Mouse (Mus musculus) fat pad, adult 2 months (tissue): Measurements from ENCODE around the gene Rgs12.

Experiments
- DNase-seq: peaks from one replicate; pipeline ENCODE4 v3.0.0-alpha.2; 2011; ENCODE audit warnings: low read depth, low spot score; ENCODE audit errors: extremely low read depth

The Rgs12 gene

DNA sequence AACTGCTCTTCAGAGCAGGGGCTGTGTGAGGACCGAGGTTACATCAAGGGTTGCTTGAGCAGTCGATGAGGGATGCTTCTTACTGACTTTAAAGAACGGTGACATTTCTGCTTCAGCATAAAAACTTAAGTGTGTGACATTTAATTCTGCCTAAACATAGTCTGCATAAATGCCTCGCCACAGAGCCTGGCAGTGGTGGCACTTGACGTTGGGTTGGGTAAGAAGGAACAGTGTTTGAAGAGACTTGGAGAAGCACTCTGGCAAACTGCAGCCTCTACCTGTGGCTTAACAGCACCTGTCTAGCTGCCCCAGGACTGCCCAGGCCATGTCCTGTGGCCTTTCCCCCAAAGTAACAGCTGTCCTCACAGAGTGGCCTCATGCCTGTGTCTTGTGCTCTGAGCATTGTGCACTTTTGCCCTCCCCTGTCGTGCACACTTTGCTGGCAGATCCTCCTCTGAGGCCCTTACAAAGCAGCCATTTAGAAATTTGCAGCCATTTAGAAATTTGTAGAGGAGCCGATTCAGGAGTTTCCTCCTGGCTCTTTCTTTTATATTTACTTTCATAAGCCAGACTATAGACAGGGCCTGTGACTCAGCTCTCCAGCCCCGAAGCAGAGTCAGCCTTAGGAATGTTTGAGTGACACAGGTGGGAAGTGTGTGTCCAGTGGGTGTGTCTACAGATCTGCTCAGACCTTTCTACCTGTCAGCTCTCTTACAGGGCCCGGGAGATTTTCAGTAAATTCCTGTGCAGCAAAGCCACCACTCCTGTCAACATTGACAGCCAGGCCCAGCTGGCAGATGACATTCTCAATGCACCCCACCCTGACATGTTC, 71.4 kb downstream of the Rgs12 start:
- no peak for DNase-seq

DNA sequence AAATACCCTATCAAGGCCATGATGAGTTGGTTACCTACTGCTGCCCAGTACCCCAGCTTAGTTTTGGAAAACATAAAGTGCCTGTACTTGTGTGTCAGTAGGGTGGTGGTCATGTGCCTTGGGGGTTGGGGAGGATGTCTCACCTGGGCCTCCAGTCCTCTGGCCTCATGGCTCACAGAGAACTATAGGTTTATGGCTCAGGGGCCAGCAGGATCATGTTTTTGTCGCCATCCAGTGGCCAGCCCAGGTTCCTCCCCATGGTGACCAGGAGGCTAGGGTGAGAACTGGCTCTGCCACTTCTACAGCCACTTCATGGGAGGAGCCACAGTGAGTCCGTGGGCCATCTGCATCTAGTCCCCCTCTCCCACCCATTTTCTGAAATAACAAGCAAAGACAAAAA, 75.7 kb downstream of the Rgs12 start:
- no peak for DNase-seq

DNA sequence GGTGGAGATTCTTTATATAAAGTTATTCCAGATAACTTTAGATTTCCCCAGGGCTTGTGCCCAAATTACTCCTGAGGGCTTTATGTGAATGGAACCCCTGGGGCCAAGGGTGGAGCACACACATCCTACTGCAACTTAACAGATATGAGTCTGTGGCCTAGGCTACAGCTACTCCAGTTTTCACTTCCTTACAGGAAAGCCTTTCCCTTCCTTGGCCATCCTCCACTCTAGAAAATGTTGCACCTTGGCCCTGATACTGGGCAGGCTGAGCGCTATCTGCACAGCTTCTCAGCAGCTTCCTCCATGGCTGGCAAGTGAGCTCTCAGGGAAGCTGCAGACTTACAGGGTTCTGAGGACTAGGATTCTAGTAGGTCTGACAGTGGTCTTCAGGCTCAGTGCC, 80.1 kb downstream of the Rgs12 start:
- no peak for DNase-seq

DNA sequence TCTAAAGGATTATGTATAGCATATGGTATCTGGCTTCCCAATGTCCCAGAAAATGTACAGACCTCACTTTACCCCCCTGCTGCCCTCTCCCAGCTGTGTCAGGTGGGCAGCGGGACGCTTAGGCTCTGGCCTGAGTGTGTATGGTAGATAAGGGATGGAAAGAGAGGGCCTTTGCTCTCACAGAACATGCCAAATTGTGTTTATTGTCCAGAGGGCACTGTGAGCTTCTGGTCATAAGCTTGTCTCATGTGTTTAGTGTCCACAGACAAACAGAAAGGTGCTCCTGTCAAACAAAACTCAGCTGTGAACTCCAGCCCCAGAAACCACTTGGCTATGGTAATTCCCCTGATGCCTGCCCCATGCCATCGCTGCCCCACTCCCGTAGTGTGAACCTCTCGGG, 80.5 kb downstream of the Rgs12 start:
- no peak for DNase-seq

DNA sequence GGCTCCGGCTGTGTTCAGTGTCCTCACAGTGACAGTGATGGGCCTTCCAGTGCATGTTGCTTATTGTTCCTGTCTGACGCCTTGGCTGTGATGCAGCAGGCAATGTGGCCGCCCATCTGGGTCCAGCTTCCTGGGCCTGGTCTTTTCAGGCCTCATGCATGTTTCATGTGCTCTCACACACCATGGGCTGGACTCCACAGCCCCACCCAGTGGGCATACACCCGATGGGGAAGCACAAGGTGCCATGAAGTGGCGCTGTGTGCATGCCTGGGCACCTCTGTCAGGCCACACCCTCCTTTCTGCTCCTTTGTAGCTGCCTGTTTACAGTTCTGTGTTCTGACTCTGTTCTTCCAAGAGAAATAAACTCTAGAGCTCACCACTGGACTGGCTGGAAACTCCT, 83.8 kb downstream of the Rgs12 start:
- no peak for DNase-seq

DNA sequence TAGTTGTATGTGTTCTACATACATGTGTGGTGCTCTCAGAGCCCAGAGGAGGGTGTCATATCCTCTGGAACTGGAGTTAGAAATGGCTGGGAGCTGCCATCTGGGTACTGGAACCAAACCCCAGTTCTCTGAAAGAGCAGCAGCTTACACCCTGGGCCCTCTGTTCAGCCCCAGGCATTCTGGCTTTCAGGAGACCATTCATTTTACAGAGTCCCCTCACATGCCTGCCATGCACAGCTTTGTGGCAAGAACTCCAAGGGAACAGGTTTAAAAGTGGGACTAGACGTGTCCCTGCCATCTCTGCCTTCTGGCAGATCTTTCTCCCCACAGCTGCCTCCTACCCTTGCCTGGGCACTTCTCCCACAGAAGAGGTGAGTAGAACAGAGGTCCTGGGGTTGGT, 84.4 kb downstream of the Rgs12 start:
- no peak for DNase-seq

DNA sequence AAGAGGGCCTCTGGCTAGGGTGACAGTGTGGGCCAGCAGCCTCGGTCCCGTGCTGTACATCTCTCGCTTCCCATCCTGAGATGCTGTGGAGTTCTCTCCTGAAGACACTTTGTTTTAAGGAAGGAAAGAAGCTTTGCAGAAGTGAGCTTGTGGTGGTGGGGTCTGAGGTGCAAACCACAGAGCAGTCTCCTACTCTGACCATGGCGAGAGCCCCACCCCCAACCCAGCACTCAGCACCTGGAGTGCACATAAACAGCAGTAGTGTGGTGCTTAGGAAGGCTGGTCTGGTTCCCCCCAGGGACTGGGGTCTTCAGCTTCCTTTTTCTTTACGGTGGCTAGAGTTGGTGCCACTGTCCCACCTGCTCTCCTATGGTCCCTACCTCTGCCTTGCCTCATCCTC, 85.9 kb downstream of the Rgs12 start:
- no peak for DNase-seq

DNA sequence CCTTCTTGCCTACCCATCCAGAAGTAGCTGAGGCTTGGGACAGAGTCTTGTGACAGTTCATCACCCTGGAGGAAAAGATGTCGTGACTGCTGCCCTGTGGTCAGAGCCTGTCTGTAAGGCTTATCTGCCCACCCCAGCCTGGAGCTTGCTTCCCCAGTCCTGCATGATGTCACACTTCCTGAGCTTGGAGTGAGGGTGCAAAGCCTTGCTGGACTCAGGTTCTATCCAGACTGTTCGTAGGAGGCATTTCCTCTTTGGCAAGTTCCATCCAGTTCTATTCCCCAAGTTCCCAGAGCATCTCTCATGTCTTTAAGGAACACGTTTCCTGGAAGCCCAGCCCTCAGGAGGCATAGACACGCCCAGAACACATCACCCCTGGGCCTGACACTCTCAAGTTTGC, 86.5 kb downstream of the Rgs12 start:
- no peak for DNase-seq

DNA sequence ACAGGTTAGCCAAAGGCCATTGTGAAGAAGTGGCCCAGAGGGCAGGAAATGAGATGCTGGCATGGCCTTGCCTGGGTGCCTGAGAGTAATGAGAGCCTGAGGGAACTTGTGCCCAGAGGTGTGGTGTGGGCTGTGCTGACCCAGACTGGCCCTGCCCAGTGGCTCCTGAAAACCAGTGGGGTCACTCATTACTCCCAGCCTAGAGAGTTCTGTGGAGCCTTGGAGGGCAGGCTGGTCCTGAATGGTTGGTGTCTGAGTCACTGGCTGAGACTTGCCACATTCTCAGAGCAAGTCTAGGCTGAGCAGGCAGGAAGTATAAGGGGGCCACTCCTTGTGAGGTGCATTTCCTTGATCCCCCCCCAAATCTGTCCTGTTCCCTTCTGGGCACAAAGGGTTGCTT, 88.2 kb downstream of the Rgs12 start:
- DNase-seq, result no peak

DNA sequence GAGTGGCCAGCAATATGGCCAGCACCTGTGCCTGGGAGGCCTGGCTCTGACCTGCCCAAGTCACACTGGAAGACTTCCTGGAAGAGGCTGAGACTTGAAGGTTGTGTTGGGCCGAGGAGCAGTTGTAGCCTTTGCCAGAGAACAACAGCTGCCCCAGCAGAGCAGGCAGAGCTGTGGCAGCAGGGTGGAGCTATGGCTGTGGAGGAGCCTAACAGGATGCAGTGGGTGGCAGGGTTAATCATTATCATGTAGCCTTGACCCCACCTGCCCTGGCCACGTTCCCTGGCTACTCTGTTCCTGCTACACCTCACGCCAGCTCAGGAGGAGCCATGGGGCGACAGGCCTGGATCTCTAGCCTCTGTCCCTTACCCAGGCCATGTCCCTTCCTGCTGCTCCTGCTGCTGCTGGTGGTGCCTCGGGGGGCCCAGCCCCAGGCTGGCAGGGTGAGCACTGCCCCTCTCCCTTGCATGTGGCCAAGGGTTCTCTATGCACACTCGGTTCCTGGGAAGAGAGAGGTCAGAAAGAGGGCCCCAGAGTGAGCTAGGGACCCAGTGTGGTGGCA, 92.1 kb downstream of the Rgs12 start, which contains the start of gene Hgfac:
TSS of gene Hgfac (plus strand) at position 242 of the 562 bp plus-strand sequence.
- DNase-seq, result no peak

DNA sequence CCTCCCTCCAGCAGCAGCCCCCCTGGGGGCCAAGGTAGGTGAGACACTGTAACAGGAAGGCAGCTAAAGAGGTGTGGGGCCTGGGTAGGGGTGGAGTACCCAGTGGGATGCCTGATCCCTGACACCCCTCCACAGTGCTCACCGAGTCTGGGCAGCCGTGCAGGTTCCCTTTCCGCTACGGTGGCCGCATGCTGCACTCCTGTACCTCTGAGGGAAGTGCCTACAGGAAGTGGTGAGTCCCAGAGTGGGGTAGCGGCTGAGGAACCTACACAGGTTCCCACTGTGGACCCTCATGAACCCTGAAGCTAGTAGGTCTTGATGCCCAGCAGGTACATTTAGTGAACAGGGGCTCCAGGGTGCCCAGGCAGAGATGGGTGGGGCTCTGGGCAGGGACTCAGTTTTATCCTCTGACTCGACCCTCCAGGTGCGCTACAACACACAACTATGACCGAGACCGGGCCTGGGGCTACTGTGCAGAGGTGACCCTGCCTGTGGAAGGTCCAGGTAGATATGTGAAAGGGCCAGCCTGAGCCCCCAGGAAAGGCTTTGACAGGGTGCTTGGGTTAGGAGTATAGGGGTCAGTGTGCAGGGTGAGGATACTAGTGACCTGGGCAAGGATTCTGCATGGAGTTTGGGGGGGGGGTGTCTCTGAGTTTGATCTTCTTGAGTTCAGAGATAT, 93.3 kb downstream of the Rgs12 start:
- DNase-seq, result no peak

DNA sequence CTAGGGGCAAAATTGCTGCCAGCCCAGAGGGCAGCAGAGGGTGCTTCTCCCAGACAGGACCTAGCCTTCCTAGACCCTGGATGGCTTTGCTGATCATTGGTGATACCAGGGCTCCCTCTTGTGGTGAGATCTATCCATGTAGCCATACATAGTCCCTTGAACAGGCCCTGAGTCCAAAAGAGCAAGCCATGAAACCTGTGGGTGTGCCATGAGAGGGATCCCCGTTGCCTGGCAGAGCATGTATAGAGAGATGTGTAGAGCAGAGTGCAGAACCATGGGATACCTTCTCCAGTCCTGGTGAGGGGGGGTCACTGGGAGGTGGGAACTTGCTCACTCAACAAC, 93.8 kb downstream of the Rgs12 start:
- DNase-seq, result no peak

DNA sequence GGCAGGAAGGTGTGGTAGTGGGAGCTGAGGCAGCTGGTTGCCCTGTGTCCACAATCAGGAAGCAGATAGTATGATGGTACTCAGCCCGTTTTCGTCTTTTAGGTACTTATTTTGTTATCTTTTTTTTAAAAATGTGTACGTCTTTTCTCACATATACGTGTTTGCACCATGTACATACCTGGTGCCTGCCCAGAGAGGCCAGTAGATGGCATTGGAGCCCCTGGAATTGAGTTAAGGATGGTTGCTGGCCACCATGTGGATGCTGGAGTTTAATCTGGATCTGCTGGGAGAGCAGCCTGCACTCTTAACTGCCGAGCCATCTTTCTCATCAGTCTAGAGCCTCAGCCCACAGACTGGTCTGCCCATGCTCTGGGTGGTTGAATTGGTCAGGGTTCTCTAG, 101.3 kb downstream of the Rgs12 start:
- no peak for DNase-seq

DNA sequence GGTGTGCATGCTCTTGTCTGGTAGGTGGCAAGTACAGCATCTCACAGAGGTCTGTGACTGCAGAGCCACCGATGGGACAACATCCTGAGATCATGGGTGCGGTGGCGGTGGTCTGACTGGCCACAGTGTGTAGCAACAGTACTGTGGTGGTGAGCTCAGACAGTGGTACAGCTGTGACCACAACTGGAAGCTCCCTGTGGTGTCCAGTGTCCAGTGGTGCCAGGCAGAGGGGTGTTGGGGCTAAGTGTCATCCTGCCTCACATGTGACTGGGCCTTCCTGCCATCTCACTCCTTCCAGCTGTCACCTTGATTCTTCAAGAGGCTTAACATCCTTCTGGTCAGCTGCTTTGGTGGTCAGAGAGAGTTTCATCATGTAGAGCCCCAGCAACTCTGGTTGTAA, 105.4 kb downstream of the Rgs12 start:
- no peak for DNase-seq

DNA sequence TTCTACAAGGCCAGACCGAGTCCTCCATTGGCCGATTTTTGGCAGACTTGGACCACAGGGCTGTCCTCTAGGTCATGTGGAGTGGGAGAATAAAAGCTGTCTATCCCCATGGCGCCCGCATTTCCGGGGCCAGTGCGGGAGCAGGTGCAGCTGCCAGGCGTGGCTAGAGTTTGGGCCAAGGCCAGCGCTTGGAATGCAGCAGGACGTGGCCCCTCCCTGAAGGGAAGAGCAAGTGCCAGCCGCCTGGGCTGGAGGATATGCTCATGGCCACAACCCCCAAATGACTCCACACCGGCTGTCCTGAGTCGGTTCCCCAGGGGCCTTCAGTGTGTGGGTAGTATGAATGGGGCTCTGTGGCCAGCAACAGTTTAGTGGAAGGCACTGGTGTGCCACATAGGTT, 105.8 kb downstream of the Rgs12 start:
- no peak for DNase-seq

DNA sequence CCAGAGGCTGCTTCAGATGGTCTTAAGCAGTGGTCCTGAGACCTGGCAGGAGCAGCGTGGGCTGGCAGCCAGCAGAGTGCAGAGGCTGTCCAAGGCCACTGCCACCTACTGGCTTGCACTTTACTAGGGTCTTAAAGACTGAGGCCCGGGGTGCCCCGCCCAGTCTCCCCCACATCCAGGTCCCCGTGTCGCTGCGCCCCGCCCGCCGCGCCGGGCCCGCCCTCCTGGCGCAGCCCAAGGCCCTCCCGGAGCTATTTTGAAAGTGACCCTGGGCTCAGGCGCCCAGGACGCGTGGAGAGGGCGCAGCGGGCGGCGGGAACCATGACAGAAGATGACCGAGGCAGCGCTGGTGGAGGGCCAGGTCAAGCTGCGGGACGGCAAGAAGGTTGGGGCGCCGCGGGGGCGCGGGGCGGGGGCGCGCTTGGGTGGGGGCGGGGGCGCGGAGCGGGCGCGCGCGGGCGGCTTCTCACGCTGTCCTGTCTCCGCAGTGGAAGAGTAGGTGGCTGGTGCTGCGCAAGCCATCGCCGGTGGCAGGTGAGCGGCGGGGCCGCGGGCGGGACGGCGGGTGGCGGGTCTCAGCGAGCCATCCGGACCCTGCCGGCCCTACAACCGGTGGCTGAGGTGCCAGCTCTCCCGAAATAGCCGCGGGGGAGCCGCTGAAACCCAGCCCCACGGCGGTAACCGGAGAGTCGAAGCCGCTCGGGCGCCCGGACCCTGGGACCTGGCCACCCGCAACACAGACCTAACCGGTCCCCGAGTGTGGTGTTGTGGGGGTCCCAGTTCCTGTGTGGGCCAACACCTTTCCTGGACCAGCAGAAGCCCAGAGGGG, 107.6 kb downstream of the Rgs12 start, which contains the start of gene Dok7:
TSS of gene Dok7 (plus strand) at position 163 of the 829 bp plus-strand sequence.
- no peak for DNase-seq

DNA sequence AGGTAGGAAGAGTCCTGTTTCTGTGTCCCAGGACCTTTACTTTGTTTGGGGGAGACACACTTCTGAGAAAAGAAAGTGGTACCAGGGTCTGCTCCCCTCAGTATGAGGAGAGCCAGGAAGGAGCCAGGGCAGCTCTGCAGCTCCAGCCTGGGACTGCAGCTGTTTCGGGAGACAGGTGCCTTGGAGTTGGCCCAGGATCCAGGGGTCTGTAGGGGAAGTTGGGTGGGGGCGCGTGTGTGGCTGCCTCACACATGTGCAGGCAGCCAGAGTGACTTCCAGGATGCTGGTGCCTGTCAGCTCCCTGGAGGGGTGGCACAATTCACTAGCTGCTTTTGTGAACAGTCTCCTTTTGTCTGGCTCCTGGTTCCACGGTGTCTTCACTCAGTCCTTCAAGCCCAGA, 108.3 kb downstream of the Rgs12 start:
- no peak for DNase-seq

DNA sequence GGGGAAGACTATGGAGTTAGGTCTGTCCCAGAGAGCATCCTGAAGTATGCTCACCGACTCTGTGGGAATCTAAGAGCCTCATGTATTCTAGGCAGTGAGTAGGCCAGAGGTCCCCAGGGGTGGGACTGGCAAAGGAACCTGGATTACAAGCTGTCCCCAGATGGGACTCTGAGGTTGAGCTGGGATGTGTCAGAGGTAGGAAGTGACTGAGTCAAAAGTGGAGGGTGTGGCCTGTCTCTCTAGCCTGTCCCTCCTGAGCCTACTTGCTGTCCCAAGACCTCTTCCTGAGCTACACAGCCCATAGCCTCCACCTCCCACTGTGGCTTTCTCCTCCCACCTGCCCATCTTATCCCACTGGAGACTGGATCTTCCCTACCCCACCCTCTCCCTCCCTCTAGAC, 109.0 kb downstream of the Rgs12 start:
- no peak for DNase-seq

DNA sequence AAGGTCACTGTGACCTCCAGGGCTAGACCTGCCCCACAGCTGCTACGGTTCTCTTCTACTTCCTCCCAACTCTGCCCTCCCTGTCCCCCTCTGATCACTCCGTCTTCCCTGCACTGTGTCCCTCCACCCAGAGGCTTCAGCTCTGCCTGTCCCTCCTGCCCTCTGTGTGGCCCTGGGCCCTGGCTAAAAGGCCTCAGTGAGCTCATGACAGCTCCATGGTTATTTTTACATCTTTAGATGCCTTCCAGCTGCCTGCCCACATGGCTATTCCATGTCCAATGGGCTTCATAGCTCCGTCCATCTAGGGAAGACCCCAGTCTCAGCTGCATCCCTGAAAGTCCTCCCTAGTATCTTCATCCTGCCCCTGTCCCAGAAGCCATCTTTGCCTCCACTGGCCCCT, 110.9 kb downstream of the Rgs12 start:
- DNase-seq, result no peak

DNA sequence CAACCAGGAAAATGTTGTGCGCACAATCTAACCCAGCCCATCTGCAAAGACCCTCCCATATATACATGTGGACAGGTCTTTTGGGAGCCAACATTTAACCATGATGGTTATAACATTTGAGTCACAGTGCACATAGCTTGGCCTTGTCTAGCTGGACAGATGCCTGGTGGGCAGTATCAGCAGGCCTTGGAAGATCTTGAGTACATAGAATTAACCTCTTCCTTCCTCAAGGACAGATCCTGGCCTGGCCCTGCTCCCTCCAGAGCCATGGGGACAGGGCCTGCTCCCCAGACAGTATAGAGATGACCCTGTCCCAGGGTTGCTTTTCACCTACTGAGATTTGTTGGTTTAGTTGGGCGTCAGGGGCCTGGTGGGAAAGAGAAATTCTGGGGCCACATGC, 120.6 kb downstream of the Rgs12 start:
- no peak for DNase-seq

DNA sequence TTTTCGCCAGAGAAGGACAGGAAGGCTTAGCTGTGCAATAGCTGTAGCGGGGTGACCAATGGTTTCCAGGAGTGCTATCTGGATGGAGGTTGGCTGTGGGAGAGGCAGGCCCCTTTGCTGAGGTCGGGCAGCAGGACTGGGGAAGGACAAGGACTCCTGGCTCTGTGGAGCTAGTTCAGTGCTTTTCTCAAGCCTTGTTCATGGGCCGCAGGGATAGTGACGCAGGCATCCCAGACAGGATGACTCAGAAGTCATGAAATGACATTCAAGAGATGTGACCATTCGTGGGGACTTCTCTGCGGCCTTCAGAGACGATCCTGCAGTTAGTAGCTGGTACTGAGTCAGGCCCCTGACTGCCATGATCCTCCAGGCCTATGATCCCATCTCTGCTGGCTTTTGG, 121.1 kb downstream of the Rgs12 start:
- no peak for DNase-seq
